Mouse (Mus musculus) yolk sac, embryonic 10.5 days (tissue): Measurements from ENCODE around the gene Pdia2.

Experiments used
- DNase-seq: peaks from one replicate; pipeline ENCODE4 v3.0.0-alpha.2; 2017; ENCODE audit warnings: low spot score

The Pdia2 gene

DNA sequence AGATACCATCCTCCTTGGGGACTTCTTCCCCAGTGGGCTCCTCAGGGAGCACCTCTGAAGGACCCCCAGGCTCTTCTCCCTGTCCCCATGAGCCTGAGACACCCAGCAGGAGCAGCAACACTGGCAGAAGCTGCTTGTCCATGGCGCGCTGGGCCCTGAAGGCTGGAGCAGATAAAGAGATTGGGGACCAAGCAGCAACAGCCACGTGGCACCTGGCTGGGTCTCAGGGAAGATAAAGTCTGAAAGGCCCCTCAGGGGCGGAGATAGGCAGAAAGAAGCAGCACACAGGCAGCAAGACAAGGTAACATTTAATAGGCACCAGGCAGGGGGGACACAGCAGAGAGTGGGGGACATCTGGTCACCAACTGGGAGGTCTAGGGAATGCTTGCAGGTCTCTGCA lies at the start of gene Pdia2:
Pdia2 (minus strand) TSS at position 196 of the 400 bp plus-strand sequence.
- DNase-seq, result no peak

DNA sequence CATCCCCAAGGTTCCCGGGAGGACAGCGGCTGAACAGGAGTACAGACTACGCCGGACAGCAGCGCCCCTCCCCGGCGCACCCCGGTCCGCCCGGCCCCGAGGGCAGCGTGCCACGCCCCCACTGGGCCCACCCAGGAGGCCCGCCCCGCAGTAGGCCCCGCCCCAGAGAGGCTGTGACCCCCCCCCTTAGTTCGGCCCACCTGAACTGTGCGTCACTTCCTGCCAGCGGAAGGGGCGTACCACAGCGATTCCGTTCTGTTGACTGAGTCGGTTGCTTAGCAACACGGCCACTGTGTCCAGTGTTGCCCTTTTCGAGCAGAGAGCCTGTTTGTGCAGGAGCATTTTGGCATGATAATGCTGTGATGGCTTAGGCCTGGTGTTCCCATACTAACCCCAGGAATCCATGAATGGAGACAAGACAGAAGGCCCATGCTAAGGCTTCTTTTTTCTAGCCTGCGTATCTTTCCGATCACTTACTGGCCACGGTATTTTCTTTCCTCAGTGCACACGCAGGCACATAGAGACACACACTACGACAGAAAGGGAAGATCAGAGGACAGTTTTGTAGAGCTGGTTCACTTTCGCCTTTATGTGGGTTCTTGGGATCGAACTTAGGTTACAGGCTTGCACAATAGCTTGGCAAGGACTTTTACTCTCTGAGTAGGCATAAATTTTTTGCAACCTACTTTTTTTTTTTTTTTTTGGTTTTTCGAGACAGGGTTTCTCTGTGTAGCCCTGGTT lies 45.4 kb upstream of the Pdia2 start, which contains the start of gene Fam234a:
Fam234a (minus strand) TSS at position 142 of the 741 bp plus-strand sequence.
- DNase-seq, result peak; percentile 97

DNA sequence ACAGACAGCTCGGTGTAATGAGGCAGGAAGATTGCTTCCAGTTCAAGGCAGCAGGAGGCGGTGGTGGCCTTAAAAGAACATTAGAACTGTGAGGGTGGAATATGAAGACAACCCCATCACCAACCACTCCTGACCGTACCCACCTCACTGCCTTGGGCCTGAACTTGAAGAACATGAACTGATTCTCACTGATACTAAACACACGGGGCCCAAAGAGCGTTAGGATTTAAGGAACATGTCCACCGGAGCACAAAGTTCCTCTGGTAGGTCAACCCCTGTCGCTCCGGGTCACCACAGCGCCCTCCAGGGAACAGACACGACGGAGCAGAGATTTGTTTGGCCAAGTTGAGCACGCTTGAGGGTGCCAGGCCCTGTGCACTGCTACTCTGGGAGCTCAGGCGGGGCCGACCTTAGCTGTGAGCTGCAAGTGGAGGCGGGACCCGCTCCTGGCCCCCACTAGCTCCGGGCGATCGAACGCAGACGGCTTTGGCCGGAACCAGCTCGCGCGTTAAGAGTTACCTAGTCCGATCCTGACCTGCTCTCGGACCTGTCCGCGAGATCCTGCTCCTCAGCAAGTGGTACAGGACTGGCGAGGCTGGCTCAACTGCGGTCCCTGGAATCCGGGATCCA lies 44.7 kb upstream of the Pdia2 start:
- DNase-seq, result no peak

DNA sequence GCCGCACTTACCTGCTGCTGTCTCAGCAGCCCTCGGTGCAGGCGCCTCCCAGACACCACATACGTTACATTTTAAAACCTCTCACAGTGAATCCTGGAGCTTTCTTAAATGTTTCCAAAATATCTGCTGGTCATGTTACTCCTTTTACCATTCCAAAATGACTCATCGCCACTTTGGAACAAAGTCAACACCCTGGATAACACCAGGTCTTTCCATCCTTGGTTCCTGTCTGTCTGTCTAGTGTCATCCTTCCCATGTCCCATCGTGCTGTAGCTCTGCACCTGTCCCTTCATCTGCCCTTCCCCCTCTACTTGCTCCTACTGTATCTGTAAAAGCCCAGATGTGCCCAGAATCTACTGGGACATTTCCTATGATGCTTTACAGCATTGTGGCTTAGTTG lies 42.1 kb upstream of the Pdia2 start:
- no peak for DNase-seq

DNA sequence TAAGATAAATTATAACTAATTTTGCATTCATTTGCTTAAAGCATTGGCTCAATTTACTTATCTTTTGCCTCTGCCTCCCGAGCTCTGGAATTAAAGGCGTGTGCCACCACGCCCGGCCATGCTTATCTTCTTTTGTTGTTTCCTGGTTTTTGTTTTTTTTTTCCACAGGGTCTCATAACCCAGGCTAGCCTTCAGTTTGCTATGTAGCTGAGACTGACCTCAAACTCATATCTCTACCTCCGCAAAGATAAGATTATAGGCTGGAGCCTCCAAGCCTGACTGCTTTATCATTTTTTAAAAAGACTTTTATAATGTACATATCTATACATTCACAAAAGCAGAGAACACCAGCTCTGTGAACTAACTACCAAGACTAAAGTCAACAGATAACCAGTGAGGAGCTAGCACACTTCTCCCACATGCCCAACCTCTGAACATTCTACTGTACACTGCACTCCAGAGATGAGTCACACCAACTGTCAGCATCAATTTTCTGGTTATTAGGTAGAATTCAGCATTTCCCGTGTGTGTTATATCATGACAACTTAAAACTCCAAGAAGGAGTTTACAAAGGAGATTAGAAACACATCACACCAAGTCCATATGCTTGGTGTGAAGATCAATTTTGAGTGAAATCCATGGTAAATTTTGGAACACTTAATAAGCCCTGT lies 41.4 kb upstream of the Pdia2 start:
- no peak for DNase-seq

DNA sequence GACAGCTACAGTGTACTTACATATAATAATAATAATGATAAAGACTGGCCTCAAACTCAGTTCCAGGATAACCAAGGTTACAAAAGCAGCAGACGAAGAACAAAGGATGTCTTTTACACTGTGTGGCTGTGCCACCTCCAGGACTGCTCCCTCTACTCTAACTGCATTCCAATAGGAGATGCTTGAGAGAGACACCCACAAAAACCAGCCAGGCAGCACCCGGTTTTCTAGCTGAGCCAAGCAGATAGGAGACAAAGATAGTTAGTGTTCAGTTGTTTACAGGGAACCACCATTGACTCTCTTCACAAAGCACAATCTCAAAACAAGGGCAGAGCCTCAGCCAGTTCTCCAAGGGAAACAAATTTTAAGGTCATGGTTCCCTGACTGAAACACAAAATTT lies 40.7 kb upstream of the Pdia2 start:
- DNase-seq, result no peak

DNA sequence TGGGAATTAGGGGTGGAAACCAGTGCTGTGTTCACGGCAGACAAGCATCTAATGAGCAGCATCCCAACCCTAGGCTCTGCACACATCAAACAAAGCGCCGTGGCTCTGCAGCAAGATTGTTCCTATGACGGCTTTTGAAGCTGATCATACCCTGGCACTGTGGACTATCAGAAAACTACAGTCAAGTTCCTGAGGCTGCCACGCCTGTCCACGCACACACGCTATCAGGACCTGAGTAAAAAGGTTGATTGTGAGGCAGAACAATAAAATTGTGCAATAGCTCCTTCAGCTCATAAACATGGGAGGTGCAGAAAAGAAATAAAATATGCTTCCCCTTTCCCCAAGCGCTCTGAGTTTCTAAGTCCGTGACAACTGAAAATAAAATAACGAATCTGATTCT lies 38.8 kb upstream of the Pdia2 start:
- DNase-seq, result no peak

DNA sequence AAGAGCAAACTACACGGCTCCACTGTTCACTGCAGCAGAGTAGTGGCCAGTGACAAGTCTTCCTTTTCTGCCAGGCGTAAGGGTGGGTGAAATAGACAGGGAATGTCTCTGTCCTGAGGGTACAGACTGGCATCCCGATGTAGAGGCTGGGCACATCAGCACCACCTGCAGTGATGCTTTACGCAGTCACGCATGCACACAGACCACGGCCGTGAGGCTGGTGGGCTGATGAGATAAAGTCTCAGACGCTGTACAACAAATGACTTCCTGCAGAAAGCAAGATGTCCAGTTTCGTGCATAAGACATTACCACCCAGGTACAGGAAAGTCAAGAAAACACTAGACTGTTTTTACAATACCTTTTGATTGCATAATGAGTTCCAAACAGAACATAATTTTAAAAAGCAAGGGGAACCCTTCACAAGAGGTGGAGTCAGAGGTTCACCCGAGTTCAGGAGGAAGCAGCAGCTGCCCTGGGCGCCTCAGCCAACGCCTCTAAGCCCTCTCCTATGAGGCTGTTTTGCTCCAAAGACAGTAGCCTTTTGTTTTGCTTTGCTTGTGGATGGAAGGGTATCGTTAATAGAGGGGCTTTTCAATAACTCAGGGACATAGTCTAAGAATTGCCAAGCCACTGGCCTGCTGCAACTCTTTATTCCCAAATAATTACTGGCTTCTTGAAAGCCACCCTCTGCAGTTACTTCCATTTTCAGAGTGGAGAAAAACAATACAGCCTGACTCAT lies 36.4 kb upstream of the Pdia2 start:
- no peak for DNase-seq

DNA sequence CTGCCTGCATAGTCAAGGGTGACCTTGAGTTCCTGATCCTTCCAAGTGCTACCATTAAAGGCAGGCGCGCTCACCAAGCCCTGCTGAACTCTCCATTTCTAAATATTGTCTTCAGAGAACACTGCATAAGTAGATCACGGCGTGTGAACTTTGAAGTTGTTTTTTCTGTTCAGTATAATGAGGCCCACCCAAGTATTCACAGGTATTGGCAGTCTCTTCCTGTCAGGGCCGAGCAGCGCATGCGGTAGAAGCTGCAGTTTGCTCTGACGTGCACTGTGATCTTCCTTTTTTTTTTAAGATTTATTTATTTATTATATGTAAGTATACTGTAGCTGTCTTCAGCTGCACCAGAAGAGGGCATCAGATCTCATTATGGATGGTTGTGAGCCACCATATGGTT lies 35.5 kb upstream of the Pdia2 start:
- no peak for DNase-seq

DNA sequence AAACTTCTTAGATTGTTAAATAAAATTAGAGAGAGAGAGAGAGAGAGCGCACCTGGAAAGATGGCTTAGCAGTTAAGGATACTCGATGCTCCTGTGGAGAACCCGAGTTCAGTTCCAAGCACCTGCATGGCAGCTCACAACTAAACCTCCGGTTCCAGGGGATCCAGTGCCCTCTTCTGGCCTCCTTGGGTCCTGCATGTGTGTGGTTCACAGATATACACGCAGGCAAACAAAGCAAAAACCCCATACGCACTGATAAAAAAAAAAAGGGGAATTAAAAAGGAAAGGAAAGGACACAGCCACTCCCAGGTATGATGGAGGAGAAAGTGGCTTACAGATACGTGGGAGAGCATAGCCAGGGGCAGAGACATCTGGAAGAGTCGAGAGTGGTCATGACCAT lies 34.0 kb upstream of the Pdia2 start:
- DNase-seq, result no peak

DNA sequence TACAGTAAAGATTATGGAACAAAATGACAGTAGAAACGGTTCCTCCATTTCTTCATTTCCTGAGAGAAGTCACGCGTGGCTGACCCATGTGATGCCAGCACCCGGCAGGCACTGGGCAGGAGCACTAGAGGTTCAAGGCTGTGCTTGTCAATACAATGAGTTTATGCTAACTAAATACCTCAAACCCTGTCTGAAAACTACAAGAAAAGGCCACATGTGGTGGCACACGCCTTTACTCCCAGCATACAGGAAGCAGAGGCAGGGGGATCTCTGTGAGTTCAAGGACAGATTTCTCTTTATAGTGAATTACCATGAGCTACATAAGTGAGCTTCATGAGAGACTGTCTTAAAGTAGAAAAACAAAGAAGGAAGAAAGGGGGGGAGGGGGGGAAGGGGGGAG lies 32.3 kb upstream of the Pdia2 start:
- no peak for DNase-seq

DNA sequence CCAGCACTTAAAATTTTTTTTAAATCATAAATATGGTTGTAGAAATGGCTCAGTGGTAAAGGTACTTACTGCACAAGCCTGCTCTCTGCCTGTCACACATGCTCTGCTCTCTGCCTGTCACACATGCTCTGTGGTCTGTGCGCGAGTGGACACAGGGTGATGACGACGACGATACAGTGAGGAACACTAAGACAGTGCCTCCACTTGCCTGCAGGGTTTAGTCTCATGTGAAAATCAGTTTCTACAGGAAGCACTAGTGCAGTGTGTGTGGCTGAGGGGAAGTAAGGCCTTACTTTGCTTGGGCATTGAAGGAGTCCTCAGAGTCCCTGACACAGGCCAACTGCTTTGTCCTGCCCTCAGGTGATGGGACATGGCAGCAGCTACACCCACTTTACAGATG lies 30.9 kb upstream of the Pdia2 start:
- DNase-seq, result no peak

DNA sequence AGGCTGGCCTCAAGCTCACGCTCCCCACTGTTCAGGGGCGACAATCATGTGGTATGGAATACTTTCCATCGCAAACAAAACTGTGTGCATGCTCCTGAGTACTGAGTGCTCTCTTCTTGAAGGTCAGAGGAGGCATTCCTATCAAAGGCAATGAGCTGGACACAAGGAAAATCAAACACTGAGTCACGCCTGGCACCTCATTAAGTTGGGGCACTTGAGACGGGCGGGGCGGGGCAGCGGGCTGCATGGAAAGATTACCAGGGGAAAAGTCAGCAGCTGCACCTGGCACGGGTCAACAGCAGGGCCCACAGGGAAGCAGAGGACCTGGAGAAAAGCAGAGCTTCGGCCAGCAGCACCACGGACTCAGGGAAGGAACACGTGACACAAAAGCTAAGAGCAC lies 26.3 kb upstream of the Pdia2 start:
- no peak for DNase-seq

DNA sequence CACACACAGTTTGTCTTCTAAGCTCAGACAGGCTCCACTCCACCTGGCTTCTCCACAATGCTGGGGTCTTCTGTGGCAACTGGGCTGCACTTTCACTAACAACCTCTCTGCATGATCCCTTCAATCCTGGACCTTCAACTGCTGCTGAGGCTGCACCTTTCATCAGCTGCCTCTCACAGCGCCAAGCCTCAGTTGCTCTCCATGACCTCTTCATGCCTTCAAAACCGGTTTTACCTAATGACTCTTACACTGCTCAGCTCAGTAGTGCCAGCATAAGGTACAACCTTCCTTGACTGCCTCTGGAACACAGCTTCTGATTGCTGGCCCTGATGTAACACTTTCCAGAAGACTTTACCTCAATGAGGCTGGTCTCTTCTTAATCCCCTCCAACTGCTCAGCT lies 22.6 kb upstream of the Pdia2 start:
- peak; percentile 29 for DNase-seq

DNA sequence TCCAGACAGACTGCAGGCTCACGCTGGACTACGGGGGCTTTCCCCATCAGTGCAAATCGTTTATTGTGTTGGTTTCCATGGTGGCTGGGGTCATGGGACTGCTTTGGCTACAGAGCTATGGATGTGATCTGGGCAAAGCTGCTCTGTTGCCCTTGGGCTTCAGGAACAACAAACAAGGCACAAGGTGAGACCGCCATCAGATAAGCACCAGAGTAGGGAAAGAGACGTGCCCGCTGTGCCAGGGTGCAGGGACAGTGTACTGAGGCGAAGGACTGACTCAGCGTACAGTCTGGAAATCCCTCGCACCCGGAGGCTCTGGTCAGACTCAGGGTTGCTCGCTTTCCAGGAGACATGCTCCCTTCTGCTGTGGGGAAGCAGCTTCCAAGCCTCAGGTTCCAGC lies 13.8 kb upstream of the Pdia2 start:
- DNase-seq, result no peak

DNA sequence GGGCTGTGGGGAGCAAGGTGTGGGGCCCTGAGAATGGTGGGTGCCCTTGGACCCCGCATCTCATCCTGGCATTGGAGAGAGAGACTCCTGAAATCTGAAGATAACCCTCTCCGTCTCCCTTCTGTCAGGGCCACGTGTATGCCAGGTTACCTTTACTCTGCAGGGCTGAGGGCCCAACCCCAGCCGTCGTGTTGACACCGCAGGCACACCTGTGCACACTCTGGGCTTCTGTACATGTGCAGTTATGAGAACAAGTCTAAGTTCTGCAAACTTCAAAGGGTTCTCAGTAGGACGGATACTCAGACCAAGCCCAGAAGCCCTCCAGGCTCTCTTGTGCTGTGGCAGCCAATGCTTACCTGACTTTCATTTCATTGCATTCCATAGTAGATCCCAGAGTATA lies 13.4 kb upstream of the Pdia2 start:
- no peak for DNase-seq

DNA sequence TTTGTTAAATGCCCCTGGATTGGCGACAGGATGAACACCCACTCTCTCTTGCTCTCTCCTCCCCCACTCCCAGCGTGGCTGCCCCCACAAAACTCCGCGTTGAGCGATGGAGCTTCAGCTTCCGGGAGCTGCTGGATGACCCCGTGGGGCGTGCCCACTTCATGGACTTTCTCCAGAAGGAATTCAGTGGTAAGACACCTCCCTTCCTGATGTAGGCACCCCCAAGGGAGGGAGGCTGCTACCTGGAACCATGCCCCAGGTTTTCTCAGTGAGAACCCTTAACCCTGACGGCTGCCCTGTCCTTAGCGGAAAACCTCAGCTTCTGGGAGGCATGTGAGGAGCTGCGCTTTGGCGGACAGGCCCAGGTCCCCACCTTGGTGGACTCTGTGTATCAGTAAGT lies 8.8 kb upstream of the Pdia2 start, which contains the start of gene Arhgdig:
Arhgdig (minus strand) TSS at position 101 of the 400 bp plus-strand sequence.
- no peak for DNase-seq

DNA sequence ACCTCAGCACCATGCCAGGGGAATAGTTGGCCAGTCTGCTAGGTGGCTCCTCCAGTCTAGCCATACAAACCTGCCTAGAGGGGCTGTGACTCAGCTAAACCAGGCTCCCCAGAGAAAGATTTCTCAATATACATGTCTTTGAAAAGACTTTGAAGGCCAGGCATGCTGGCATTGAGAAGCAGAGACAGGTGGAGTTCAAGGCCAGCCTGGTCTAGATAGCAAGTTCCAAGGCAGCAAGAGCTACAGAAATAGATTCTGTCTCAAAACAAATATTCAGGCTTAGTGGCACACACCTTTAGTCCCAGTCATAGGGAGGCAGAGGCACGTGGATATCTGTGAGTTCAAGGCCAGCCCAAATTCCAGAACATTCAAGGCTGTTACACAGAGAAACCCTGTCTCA lies 7.5 kb upstream of the Pdia2 start:
- DNase-seq, result no peak

DNA sequence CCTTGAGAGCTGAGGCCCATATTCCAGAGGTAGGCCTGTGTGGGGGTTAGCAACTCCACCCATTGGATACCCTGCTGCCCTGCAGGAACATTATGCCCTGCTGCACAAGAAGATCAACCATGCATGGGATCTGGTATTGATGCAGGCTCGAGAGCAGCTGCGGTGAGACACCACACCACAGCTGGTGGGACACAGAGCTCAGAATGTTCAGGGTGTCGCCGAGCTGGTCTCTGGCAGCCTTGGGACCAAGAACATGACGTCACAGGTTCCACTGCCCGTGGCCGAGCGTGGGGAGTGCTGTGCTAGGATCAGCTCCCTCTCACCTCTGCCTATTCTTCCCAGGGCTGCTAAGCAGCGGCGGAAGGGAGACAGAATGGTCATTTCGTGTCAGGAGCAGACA lies 5.9 kb upstream of the Pdia2 start:
- no peak for DNase-seq

DNA sequence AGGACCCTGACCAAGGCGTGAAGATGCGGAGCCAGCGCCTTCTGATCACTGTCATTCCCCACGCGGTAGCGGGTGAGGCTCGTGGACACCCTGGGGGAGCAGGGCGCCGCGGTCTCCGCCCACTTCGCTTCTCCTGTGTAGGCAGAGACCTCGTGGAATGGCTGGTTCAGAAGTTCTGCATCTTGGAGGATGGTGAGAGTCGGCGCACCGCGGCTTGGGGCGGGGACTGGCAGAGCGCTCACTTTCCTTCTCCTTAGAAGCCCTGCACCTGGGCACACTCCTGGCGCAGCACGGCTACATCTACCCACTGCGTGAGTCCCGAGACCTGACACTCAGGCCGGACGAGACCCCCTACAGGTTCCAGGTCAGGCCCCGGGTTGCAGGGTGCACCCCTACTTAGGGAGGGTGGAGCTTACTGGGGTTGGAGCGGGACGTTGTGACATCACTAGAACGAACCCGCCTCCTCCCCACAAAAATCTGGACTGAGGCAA lies 4.5 kb upstream of the Pdia2 start:
- DNase-seq, result no peak

DNA sequence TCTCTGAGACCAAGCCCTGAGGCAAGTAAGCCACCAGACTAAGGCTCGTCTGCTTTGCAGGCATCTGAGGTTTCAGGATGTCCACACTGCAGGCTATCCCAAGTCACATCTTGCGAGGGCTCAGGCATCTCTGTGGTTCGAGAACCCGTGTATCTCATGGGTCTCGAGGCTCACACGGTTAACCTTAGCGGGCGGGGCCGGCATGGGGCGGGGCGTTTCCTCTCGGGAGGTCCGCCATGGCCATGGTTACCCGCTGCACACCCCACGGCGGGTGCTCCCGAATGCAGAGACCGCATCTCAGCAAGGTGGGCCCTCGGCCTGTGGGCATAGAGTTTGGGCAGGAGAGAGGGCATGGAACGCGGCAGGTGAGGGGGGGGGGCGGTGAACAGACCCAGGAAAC lies 3.9 kb upstream of the Pdia2 start, which contains the start of gene Rgs11:
Rgs11 (plus strand) TSS at position 215 of the 400 bp plus-strand sequence.
- DNase-seq, result no peak

DNA sequence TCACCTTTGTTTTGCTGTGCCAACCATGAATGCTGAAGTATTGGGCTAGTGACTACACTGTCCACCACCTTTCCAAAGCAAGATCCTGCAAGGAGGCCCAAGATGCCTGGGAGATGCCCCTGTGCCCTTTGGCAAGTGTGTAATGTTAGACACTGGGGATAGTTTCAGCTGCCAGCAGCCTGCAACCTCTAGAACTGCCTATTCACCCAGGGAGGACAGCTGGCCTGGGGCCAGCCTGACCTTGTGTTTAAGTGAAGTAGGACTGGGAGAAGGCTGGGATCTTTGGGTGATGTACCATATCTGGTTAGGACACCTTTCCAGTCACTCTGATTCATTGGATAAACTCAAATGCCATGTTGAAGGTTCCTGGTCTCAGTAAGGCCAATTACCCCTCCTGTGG lies 3.1 kb upstream of the Pdia2 start:
- DNase-seq, result no peak
